Mouse (Mus musculus) liver, embryonic 12.5 days (tissue): ENCODE measurements around the gene Tlx3. TPM values are rescaled to one million over a fixed set of nuclear protein-coding genes. Genes with fewer than 3 reads are reported as not detected.

Source experiments
- ATAC-seq: fragments of 200-750 bp; cut with Nextera tagmentation; 2 replicates; pipeline ENCODE4 v1.8.0; 2017; ENCODE audit warnings: moderate number of reproducible peaks, mild to moderate bottlenecking, moderate library complexity
- H3K27ac ChIP-seq: fragments of 300-500 bp; sonication (generic); 2 replicates; pipeline ENCODE4 v1.5.1; 2016; ENCODE audit warnings: mild to moderate bottlenecking
- H3K27me3 ChIP-seq: fragments of 300-500 bp; sonication (generic); replicated peaks from 2 replicates; pipeline ENCODE4 v1.6.1; 2016; ENCODE audit warnings: mild to moderate bottlenecking, moderate library complexity
- H3K36me3 ChIP-seq: fragments of 300-500 bp; sonication (generic); 2 replicates; pipeline ENCODE4 v1.6.1; 2016; ENCODE audit warnings: mild to moderate bottlenecking, moderate library complexity
- H3K4me1 ChIP-seq: fragments of 300-500 bp; sonication (generic); 2 replicates; pipeline ENCODE4 v1.6.1; 2016
- H3K4me2 ChIP-seq: fragments of 300-500 bp; sonication (generic); 2 replicates; pipeline ENCODE4 v1.6.1; 2016; ENCODE audit warnings: mild to moderate bottlenecking, moderate library complexity
- H3K4me3 ChIP-seq: fragments of 300-500 bp; sonication (generic); 2 replicates; pipeline ENCODE4 v1.5.1; 2016; ENCODE audit warnings: mild to moderate bottlenecking, moderate library complexity
- H3K9ac ChIP-seq: fragments of 300-500 bp; sonication (generic); 2 replicates; pipeline ENCODE4 v1.6.1; 2016; ENCODE audit warnings: mild to moderate bottlenecking, moderate library complexity
- H3K9me3 ChIP-seq: fragments of 300-500 bp; sonication (generic); replicated peaks from 2 replicates; pipeline ENCODE4 v1.6.1; 2016; ENCODE audit warnings: mild to moderate bottlenecking, moderate library complexity
- WGBS: fragments of 180-500 bp; shearing (Covaris S2); methylation state at CpG from one replicate; pipeline ENCODE4 v1.1.7; 2016; ENCODE audit not compliant: insufficient replicate concordance; 5-methylcytosine and 5-hydroxymethylcytosine counted together
- polyA plus RNA-seq: library from polyadenylated mRNA; unstranded; fragments of >200 nt; fragmentation: Nextera tagmentation; extraction: Ambion mirVana; gene quantifications from 2 replicates; pipeline ENCODE4 v1.2.1, GENCODE M21; 2016

The Tlx3 gene
- polyA plus RNA-seq, 1 experiment from 2014 or later, result not detected

DNA sequence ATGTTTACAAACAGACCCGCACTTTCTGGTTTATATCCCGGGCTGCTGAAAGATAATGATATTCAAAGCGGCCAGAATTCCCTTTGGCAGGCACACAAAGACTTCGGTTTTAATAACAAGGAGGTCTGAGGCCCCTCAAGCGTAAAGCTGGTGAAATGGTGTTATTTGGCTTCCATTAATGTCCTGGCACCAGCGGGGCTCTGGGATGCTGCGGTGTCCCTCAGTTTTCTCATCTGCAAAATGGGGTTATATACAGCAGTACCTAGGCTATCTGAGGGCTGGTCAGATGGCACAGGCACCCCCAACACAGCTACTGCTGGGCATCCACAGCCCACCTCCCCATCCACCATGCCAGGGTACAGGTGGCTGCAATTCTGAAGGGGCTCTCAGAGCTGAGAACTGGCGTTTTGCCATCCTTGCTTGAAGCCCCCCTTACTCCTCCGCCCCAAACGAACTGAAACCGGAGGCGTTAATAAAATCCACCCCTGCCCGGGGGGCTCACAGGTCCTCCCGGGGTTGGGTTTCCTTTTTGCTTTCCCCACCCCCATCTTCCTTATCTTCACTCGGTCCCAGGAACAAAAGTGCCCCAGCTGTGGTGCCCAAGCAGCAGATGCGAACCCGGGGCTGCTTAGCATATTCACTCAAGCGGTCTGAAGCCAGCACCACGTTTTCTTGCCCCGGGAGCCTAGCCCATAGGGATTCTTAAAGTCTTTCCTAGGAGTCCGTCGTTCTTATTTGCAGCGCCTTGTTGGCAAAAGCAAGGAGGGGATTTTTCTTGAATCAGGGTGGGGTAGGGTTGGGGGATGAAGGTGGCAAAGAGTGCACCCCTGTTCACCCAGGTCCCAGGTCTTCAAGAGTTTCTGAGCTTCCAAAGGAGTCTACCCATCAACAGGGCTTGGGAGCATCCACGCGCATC lies 7.6 kb downstream of the Tlx3 start:
- Histone ChIP-seq H3K4me1 (peaks cover 9% of the 10 kb centered on the region), H3K27ac (no peak overlapping the region), H3K9me3 (no peaks in the 10 kb centered on the region), H3K36me3 (no peaks in the 10 kb centered on the region), H3K9ac (no peak overlapping the region), H3K27me3 (peaks cover 93% of the 10 kb centered on the region), H3K4me2 (no peak overlapping the region), H3K4me3 (no peak overlapping the region)
- ATAC-seq, result no peak
- 7% methylated on average over 25 of the region's 25 CpGs for WGBS

DNA sequence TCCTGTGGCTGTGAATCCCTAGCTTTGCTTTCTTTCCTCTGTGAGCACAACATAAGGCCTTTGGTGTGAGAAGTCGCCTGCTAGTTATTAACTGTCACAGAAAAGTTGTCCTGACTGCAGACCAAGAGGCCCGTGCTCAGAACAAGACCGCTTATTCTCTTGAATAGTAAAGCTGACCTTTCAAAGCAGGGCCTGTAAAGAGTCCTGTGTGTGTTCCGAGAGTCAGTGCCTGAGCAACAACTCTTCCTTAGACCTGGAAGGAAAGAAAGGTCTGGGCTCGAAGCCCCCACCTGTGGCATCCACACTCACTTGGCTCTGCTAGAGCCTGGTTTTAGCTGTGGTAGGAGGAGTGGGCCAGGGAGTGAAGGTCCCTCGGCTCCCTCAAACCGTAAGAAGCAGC lies 8.3 kb downstream of the Tlx3 start:
- H3K9ac ChIP-seq, result no peak overlapping the region
- H3K36me3 ChIP-seq, result no peaks in the 10 kb centered on the region
- H3K27me3 ChIP-seq, result peaks cover 93% of the 10 kb centered on the region
- H3K4me2 ChIP-seq, result no peak overlapping the region
- H3K4me3 ChIP-seq, result no peak overlapping the region
- no peaks in the 10 kb centered on the region for H3K9me3 ChIP-seq
- no peak for ATAC-seq
- no peak overlapping the region for H3K27ac ChIP-seq
- WGBS, result 26% methylated on average over 7 of the region's 7 CpGs
- H3K4me1 ChIP-seq, result 0 out of 2 replicates have a peak, but pooled peaks cover 1% of the 10 kb centered on the region

DNA sequence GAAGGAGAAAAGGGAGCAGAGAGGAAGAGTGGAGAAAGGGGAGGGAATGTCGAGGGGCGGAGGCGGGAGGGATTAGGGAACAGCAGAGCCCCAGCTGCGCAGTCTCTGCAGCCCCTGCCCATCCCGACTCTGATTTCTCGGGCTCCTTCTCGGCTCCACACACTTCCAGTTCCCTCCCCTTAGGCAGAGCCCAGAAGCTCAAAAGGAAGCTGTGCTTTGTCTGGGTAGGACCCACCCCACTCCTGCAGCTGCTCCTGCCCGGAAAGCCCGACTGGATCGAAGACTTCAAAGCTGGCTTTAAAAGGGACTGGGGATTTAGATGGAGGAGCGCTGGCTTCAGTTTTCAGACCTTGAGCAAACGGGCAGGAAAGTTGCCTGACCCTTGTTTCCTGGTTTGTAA lies 9.7 kb downstream of the Tlx3 start:
- ATAC-seq, result no peak
- no peaks in the 10 kb centered on the region for H3K4me1 ChIP-seq
- no peak overlapping the region for H3K9ac ChIP-seq
- no peak overlapping the region for H3K27ac ChIP-seq
- WGBS, result 7% methylated on average over 12 of the region's 12 CpGs
- no peaks in the 10 kb centered on the region for H3K36me3 ChIP-seq
- H3K4me2 ChIP-seq, result no peak overlapping the region
- no peaks in the 10 kb centered on the region for H3K9me3 ChIP-seq
- peaks cover 80% of the 10 kb centered on the region for H3K27me3 ChIP-seq
- no peak overlapping the region for H3K4me3 ChIP-seq

DNA sequence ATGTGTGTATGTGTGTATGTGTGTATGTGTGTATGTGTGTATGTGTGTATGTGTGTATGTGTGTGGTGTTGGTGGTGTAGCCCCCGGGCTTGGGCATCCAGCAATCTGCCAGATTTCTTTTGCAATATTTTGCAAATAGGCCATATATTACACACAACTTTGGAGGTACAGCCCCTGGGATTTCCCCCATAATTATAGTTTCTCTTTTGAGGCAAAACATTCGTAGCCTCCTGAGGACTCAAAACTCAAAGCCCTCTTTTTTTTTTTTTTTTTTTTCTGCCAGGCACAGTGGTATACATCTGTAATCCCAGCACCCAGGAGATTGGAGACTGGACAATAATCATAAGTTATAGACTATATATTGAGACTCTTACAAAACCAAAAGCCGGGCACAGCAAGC lies 21.6 kb downstream of the Tlx3 start:
- Histone ChIP-seq H3K27me3 (peaks cover 47% of the 10 kb centered on the region), H3K9ac (no peak overlapping the region), H3K4me3 (no peak overlapping the region), H3K4me1 (no peaks in the 10 kb centered on the region), H3K27ac (no peak overlapping the region), H3K36me3 (no peaks in the 10 kb centered on the region), H3K4me2 (no peak overlapping the region), H3K9me3 (no peaks in the 10 kb centered on the region)
- ATAC-seq, result no peak
- WGBS, result 54% methylated on average over 3 of the region's 3 CpGs

DNA sequence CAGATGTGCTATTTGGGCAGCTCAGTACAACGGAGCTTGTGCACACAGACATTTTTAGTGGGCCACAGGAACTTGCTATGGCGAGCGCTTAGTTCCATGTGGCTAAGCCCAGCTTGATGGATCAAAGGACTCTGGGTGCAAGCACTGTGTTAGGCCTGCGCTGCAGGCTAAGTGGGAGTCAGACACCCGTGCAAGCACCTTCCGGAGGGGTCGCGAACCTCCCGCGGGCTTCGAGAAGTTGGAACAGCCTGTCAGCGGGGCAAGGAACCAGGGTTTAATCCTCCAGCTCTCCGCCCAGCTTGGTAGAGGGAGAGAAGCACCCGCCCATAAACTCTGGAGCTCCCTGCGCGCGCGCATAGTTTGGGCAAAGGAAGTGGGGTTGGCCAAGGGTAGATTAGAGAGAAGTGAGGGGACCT lies 22.7 kb downstream of the Tlx3 start:
- peaks cover 58% of the 10 kb centered on the region for H3K27me3 ChIP-seq
- 6% methylated on average over 18 of the region's 18 CpGs for WGBS
- H3K9me3 ChIP-seq, result no peaks in the 10 kb centered on the region
- no peaks in the 10 kb centered on the region for H3K4me1 ChIP-seq
- no peak overlapping the region for H3K27ac ChIP-seq
- no peak for ATAC-seq
- H3K9ac ChIP-seq, result no peak overlapping the region
- H3K4me2 ChIP-seq, result peak overlapping the region; percentile 42
- no peak overlapping the region for H3K4me3 ChIP-seq
- H3K36me3 ChIP-seq, result no peaks in the 10 kb centered on the region

DNA sequence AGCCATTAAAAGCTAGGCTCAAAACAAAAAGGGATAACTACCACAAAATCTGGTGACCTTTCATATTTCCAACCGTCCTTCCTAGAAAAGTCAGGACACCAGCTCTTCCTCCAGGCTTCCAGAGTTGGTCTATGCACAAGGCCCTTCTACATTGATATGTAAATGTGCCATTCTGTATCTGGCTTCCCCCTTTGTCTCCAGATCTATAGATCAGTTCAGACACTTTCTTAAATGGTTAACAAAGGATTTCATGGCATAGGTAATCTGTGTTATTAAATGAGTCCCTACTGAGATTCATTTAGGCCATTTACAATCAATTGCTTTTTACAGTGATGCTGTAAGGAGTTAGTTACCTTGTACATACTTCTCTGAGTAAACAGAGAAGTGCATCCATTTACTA lies 23.6 kb downstream of the Tlx3 start:
- no peaks in the 10 kb centered on the region for H3K4me1 ChIP-seq
- 49% methylated on average over 1 of the region's 1 CpGs for WGBS
- H3K4me3 ChIP-seq, result no peak overlapping the region
- H3K9ac ChIP-seq, result no peak overlapping the region
- no peak for ATAC-seq
- H3K9me3 ChIP-seq, result no peaks in the 10 kb centered on the region
- no peak overlapping the region for H3K27ac ChIP-seq
- H3K4me2 ChIP-seq, result no peak overlapping the region
- no peaks in the 10 kb centered on the region for H3K36me3 ChIP-seq
- peaks cover 66% of the 10 kb centered on the region for H3K27me3 ChIP-seq

DNA sequence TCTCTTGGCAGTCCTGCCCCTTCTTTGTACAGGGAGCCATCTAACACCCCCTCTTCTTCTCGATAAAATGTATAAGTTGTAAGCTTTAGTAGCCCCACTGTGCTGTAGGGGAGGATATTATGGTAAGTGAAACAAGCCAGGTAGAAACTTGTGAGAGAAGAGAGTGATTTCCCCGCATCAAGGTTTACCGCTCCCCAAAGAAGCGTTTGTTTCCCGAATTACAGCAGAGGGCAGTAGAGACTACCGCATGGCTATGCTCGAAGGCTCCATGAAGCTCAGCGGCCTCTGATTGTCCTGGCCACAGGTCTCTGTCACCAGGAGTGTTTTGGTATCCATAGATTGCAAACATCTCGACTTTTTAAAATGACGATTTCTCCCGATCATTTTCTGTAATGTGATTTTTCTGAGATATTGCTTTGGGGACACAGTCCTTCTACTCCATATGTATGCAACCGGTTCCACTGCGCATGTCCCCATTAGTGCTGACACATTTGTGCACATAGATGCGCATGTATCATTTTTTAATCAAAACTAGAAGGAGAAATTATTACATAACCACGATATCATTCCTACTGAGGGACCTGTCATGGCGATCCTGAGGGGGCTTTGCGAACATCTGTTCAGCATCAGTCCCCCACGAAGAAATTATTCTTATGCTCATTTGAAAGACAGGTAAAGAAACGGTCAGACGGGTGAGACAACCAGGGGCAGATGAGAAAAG lies 26.7 kb downstream of the Tlx3 start:
- Histone ChIP-seq H3K9me3 (no peaks in the 10 kb centered on the region), H3K4me2 (no peak overlapping the region), H3K9ac (no peak overlapping the region), H3K27me3 (peaks cover 74% of the 10 kb centered on the region), H3K27ac (no peak overlapping the region), H3K4me3 (no peak overlapping the region), H3K36me3 (no peaks in the 10 kb centered on the region), H3K4me1 (no peaks in the 10 kb centered on the region)
- no peak for ATAC-seq
- 29% methylated on average over 20 of the region's 20 CpGs for WGBS

DNA sequence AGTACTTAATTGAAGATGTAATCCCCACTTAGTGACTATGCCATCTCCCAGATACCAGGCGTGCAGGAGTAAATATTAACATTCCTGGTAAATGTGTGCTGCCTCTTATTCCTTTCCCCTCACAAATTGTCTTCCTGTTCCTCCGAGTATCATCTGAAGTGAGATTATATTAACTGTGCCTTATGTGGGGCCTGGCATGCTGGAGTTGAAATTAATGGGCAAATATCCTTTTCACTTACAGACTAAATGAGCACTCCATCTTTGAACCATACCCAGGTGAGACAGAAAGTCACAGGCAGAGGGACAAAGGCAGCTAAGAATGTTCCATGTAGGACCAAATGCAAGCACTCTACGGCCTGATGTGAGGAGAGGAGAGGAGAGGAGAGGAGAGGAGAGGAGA lies 27.6 kb downstream of the Tlx3 start:
- H3K9me3 ChIP-seq, result no peaks in the 10 kb centered on the region
- H3K27ac ChIP-seq, result no peak overlapping the region
- no peaks in the 10 kb centered on the region for H3K36me3 ChIP-seq
- no peak for ATAC-seq
- WGBS, result 38% methylated on average over 2 of the region's 3 CpGs
- no peak overlapping the region for H3K4me2 ChIP-seq
- no peaks in the 10 kb centered on the region for H3K4me1 ChIP-seq
- peaks cover 72% of the 10 kb centered on the region for H3K27me3 ChIP-seq
- no peak overlapping the region for H3K9ac ChIP-seq
- H3K4me3 ChIP-seq, result no peak overlapping the region

DNA sequence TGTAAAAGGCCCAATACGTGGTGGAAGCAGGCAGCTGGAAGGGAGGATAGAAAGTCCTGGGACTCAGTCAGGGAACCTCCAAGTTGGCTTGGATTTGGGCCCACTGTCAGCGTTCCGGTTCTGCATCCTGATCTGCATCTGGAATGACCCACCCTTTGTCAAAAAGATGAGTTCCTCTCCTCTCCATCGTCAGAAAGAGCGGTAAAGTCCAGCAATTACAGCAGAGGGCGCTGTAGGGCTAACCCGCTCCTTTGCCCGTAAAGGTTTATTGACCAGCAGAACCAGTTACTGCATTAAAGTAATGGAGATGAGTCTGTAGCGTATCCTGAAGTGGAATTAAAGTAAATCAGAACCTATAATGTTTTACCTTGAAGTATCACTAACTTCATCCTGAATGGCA lies 32.9 kb downstream of the Tlx3 start:
- no peaks in the 10 kb centered on the region for H3K4me1 ChIP-seq
- H3K4me3 ChIP-seq, result no peak overlapping the region
- H3K4me2 ChIP-seq, result no peak overlapping the region
- 12% methylated on average over 9 of the region's 9 CpGs for WGBS
- H3K9me3 ChIP-seq, result no peaks in the 10 kb centered on the region
- peaks cover 54% of the 10 kb centered on the region for H3K27me3 ChIP-seq
- no peak overlapping the region for H3K9ac ChIP-seq
- H3K36me3 ChIP-seq, result no peaks in the 10 kb centered on the region
- no peak overlapping the region for H3K27ac ChIP-seq
- no peak for ATAC-seq

DNA sequence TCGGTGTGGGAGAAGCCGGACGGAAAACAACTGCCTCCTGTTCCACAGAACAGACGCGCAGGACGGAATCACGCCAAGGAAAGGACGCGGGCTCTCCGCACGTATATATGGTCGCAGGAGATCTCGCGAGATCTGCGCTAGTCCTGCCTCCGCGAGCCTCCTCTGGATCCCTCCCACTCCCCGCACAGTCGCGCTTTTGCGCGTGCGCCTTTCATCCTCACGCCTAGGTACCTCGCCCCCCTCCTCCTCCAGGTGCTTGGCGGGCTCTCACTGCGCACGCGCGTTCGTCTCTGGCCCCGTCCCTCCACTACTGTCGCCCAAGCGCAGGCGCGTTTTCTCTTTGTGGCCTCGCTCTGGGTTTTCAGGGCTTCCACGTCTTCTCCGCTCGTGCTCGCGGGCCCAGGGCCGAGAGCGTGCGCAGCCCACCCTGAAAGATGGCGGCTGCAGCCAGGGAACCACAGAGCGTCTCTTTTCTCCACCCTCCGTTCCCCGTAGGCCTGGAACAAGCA lies 40.3 kb downstream of the Tlx3 start, which contains the start of gene Npm1:
Gene Npm1, minus strand, starts transcription at position 209 of the 509 bp plus-strand sequence.
- H3K4me3 ChIP-seq, result peak within 1 kb of the TSS; percentile 76

DNA sequence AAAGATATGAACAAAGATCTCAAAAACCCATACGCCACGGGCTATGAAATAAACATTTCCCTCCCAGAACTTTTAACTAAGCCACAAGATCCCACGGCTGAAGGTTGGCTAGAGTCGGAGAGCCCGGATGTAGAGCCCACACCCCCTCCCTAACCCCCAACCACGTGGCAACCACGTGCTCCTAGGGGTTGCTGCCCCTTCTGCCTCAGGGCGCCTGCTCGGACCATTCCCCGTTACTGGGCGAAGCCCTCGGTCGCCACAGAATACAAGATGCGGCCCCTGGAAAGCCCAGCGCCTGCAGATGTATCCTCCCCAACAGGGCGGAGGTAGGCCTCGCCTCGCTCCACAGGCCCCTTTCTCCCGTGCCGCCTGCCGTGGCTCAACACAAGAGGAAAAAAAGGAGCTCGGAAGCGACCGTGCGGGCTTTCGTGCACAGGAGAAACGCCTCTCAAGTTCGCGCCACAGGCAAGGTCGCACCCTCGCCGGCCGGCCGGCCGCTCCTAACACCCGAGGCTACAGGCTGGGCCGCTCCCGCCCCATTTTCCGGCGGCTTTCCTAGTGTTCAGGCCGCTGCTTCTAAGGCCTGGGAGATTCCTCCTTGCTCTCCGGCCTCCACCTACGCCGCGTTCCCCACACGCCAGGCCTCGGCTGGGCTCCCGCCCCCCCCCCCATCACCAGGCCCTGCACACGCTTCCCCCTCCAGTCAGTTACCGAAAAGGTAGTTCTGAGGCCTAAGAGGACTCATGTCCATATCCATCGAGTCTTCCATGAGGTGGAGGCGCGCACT lies 41.0 kb downstream of the Tlx3 start:
- Histone ChIP-seq H3K4me1 (peaks cover 36% of the 10 kb centered on the region), H3K9me3 (no peaks in the 10 kb centered on the region), H3K27ac (peak overlapping the region; percentile 92), H3K9ac (peak overlapping the region; percentile 87), H3K4me3 (peak overlapping the region; percentile 76), H3K27me3 (peaks cover 4% of the 10 kb centered on the region), H3K4me2 (peak overlapping the region; percentile 90), H3K36me3 (peaks cover 41% of the 10 kb centered on the region)
- whole genome bisulfite sequencing, result 2% methylated on average over 49 of the region's 53 CpGs
- peak; percentile 48 for ATAC-seq

More for the DNA sequence above, 40.3 kb downstream of the Tlx3 start, which contains the start of gene Npm1:
- Histone ChIP-seq H3K9ac (peak within 1 kb of the TSS; percentile 87), H3K9me3 (no peaks in the 10 kb centered on the region), H3K27me3 (peaks cover 9% of the 10 kb centered on the region), H3K27ac (peak within 1 kb of the TSS; percentile 92), H3K36me3 (peaks cover 34% of the 10 kb centered on the region), H3K4me1 (peaks cover 34% of the 10 kb centered on the region), H3K4me2 (peak within 1 kb of the TSS; percentile 90)
- peak; percentile 95 for ATAC-seq
- WGBS, result 3% methylated on average over 49 of the region's 49 CpGs
